Mouse (Mus musculus): ENCODE measurements around the gene Mrpl16. TPM values are rescaled to one million over a fixed set of nuclear protein-coding genes. Genes with fewer than 3 reads are reported as not detected.

The Mrpl16 gene
- polyA plus RNA-seq (2012; fragmentation: generic; extraction: Trizol), result 10 to 100 TPM; 32.8 to 45.4 TPM

DNA sequence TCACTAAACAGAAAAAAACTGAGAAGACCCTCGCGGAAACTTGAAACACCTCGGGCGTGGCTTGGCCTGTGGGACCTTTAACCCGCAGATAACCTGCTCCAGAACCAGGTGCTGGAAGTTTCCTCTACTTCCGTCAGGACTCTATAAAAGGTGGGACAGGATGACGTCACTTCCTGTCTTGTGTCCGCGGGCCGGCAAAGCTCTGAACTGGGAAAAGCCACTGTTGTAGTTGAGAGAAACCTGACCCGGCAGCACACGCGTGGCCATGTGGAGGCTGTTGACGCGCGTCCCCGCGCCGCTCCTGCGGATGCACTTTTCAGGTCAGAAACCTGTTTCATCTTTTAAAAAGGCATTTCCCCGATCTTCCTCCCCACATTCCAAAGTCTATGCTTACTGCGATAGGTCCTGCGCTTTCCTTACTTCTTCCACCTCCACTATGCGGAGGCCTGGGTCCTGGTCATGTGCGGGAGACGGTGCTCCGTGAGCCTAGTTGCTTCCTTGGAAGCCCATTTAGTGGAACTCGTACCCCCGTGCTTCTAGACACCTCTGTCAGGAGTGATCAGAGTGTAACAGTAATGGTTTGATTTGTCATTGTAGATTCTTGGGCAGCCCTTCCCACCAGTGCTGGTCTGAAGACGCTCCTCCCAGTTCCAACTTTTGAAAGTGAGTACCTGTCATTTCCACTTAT, at the start of gene Mrpl16:
Mrpl16 (plus strand) TSS at position 187 of the 688 bp plus-strand sequence.

DNA sequence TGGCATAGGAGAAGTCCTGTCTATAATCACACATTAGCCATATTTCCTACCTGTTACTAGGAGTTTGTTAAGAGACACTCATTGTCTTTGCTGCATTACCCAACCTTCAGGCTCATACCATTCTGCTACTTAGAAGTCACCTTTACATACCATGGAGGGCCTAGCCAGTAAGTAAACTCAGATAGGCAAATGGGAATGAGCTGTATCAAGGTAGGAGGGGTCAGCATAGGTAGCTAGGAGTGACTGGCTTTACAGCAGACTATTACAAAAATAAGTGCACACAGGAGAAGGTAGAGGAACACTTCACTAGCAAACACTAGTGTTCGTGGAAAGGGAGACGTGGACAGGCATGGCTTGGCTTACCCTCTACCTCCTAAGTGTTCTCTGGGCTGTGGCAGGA, 22.9 kb upstream of the Mrpl16 start, which contains the start of gene Gif:
Gif (plus strand) TSS at position 257 of the 400 bp plus-strand sequence.

DNA sequence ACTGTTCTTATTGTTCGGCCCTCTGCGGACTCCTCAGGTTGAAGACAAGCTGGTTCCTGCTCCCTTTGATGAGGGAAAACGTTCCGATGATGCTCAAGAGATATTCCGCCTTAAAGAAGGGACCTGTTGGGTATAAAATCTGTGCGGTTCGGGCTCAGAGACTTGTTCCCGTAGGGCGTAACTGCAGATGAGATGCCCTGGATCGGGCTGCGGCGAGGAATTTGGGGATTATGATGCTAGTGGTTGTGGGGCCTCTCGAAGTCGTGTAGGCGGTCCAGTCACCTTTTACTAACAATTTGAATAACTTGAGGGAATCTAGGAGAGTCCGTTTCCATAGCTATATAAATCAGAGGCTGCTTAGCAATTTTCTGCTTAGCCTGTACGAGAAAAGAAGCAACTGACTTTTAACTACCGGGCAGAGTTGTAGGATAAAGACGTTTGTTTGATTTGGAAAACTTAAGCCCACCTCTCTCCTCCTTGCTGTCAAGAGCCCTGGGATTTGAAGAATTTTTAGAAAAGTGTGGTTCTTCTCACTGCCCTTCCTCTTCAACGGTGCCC, 49.0 kb downstream of the Mrpl16 start, which contains the start of gene Stx3:
Stx3 (minus strand) TSS at position 261 of the 558 bp plus-strand sequence.

Other genes with a start within 250 kb of the Mrpl16 start
- gene Ms4a4d, start 233.6 kb upstream of the Mrpl16 start, polyA plus RNA-seq (2012; fragmentation: generic; extraction: Trizol), result not detected
- under 1 TPM in 1 of 2 experiments, not detected in 1; 0.09 TPM for gene Ms4a6d, start 165.5 kb upstream of the Mrpl16 start, polyA plus RNA-seq (2012; fragmentation: generic; extraction: Trizol)
- not detected for gene Ms4a2, start 146.7 kb upstream of the Mrpl16 start, polyA plus RNA-seq (2012; fragmentation: generic; extraction: Trizol)
- gene Ms4a3, start 129.5 kb upstream of the Mrpl16 start, polyA plus RNA-seq (2012; fragmentation: generic; extraction: Trizol), result not detected
- not detected for gene Oosp2, start 109.8 kb upstream of the Mrpl16 start, polyA plus RNA-seq (2012; fragmentation: generic; extraction: Trizol)
- not detected for gene Oosp1, start 79.2 kb upstream of the Mrpl16 start, polyA plus RNA-seq (2012; fragmentation: generic; extraction: Trizol)
- not detected for gene Oosp3, start 73.3 kb upstream of the Mrpl16 start, polyA plus RNA-seq (2012; fragmentation: generic; extraction: Trizol)
- gene Gif, start 22.8 kb upstream of the Mrpl16 start, polyA plus RNA-seq (2012; fragmentation: generic; extraction: Trizol), result not detected
- 1 to 10 TPM in 1 of 2 experiments, under 1 TPM in 1; 0.61 to 3.0 TPM for gene Stx3, start 49.0 kb downstream of the Mrpl16 start, polyA plus RNA-seq (2012; fragmentation: generic; extraction: Trizol)
- under 1 TPM in 1 of 2 experiments, not detected in 1; 0.01 TPM for gene Olfr1417, start 68.8 kb downstream of the Mrpl16 start, polyA plus RNA-seq (2012; fragmentation: generic; extraction: Trizol)
- gene Olfr1418, start 90.7 kb downstream of the Mrpl16 start, polyA plus RNA-seq (2012; fragmentation: generic; extraction: Trizol), result not detected
- not detected for gene Olfr1419, start 104.7 kb downstream of the Mrpl16 start, polyA plus RNA-seq (2012; fragmentation: generic; extraction: Trizol)
- gene Olfr1420, start 116.2 kb downstream of the Mrpl16 start, polyA plus RNA-seq (2012; fragmentation: generic; extraction: Trizol), result not detected
- 1 to 10 TPM; 1.8 to 7.9 TPM for gene Patl1, start 142.0 kb downstream of the Mrpl16 start, polyA plus RNA-seq (2012; fragmentation: generic; extraction: Trizol)
- gene Osbp, start 195.6 kb downstream of the Mrpl16 start, polyA plus RNA-seq (2012; fragmentation: generic; extraction: Trizol), result 10 to 100 TPM in 1 of 2 experiments, 1 to 10 TPM in 1; 2.2 to 19.9 TPM

Measured in C3H10T1/2 (cell line).